Mouse (Mus musculus) liver, adult 2 months (tissue): ENCODE data around the gene Celf2. TPM values are rescaled to one million over a fixed set of nuclear protein-coding genes. Genes with fewer than 3 reads are reported as not detected.

Source experiments
- DNase-seq: peaks from one replicate; pipeline ENCODE4 v3.0.0-alpha.2; 2011; ENCODE audit warnings: low read depth, low spot score; ENCODE audit errors: extremely low read depth
- H3K27ac ChIP-seq: fragments of 200-500 bp; replicated peaks from 2 replicates; pipeline ENCODE4 v1.5.1; 2012; ENCODE audit warnings: low read depth, mild to moderate bottlenecking, control low read depth, inconsistent platforms, low read length; ENCODE audit not compliant: insufficient read depth
- H3K27me3 ChIP-seq: fragments of 200-500 bp; 2 replicates; pipeline ENCODE4 v1.6.1; 2012; ENCODE audit warnings: mild to moderate bottlenecking, moderate library complexity, low read length, inconsistent platforms; ENCODE audit not compliant: control insufficient read depth, insufficient read depth
- H3K36me3 ChIP-seq: fragments of 200-500 bp; 2 replicates; pipeline ENCODE4 v1.6.1; 2012; ENCODE audit warnings: low read length, inconsistent platforms; ENCODE audit not compliant: control insufficient read depth, insufficient read depth
- H3K4me1 ChIP-seq: fragments of 200-500 bp; 2 replicates; pipeline ENCODE4 v1.6.1; 2011; ENCODE audit warnings: low read length; ENCODE audit not compliant: control insufficient read depth, insufficient read depth
- H3K4me3 ChIP-seq: fragments of 200-500 bp; 2 replicates; pipeline ENCODE4 v1.5.1; 2011; ENCODE audit warnings: low read depth, mild to moderate bottlenecking, control low read depth, low read length, moderate library complexity; ENCODE audit not compliant: insufficient read depth
- H3K79me2 ChIP-seq: fragments of 200-500 bp; 2 replicates; pipeline ENCODE4 v1.6.1; 2012; ENCODE audit warnings: inconsistent platforms, mild to moderate bottlenecking, low read length, moderate library complexity; ENCODE audit not compliant: control insufficient read depth, insufficient read depth
- H3K9ac ChIP-seq: fragments of 200-500 bp; 2 replicates; pipeline ENCODE4 v1.6.1; 2012; ENCODE audit warnings: low read depth, mild to moderate bottlenecking, control low read depth, inconsistent platforms, low read length
- CTCF ChIP-seq: fragments of 200-500 bp; IDR thresholded peaks from 2 replicates; pipeline ENCODE4 v1.5.1; 2011; ENCODE audit warnings: low read depth, low read length, control low read depth
- POLR2A ChIP-seq: fragments of 200-500 bp; IDR thresholded peaks from 2 replicates; pipeline ENCODE4 v1.6.1; 2011; ENCODE audit warnings: low read length, control low read depth; ENCODE audit not compliant: insufficient read depth; ENCODE audit errors: extremely low read depth
- WGBS: fragments of 180-500 bp; shearing (Covaris S2); methylation state at CpG from one replicate; pipeline ENCODE4 v1.1.7; 2018; 5-methylcytosine and 5-hydroxymethylcytosine counted together
- polyA plus RNA-seq: library from polyadenylated mRNA; depleted of rRNA; stranded (reverse); fragments of >200 nt; gene quantifications from 2 replicates; pipeline ENCODE4 v1.2.3, GENCODE M21; 2012
- total RNA-seq: library from RNA; depleted of rRNA; stranded (reverse); fragments of >200 nt; gene quantifications from 2 replicates; pipeline ENCODE4 v1.2.3, GENCODE M21; 2014

Celf2 gene
- total and polyA plus RNA-seq, 2 experiments, result 2.9 to 4.7 TPM

- Histone ChIP-seq H3K4me3 (no peak overlapping the region), H3K27ac (no peak overlapping the region), H3K36me3 (no peaks in the 10 kb centered on the region), H3K27me3 (no peaks in the 10 kb centered on the region), H3K4me1 (no peaks in the 10 kb centered on the region; the same call in 1 of the 2 replicates), H3K9ac (no peak overlapping the region), H3K79me2 (no peaks in the 10 kb centered on the region)
- TF ChIP-seq POLR2A (no peak), CTCF (no peak)
- DNase-seq, result no peak
Observed at GRCm38 (mm10) chr2:6538031-6538430, 971.3 kb downstream of the Celf2 start.

DNA sequence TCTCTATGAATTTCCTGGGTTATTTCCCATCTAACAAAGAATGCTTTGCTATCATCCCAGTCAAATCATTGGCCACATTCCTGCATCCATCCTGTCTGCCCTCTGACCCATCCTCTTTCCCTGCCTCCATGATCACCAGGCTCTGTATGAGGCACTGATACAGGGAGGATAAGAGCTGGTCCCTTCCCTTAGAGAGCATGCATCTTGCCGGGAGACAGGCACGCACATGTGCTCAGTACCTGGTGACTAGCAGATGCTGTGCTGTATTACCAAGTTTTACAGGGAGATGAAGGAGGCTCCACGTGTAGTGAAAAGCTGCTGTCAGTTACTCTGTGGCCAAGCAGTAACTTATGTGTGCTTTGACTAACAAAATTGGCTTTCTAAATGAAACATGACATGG, 972.0 kb downstream of the Celf2 start:
- WGBS, result 75% methylated on average over 3 of the region's 3 CpGs
- no peak for DNase-seq

GRCm38 (mm10) chr2:6536372-6536771, 973.0 kb downstream of the Celf2 start:
- Histone ChIP-seq H3K4me3 (no peak overlapping the region), H3K4me1 (no peaks in the 10 kb centered on the region), H3K27ac (no peak overlapping the region), H3K27me3 (no peaks in the 10 kb centered on the region), H3K9ac (no peak overlapping the region), H3K79me2 (no peaks in the 10 kb centered on the region), H3K36me3 (no peaks in the 10 kb centered on the region)
- no peak for DNase-seq
- TF ChIP-seq POLR2A (no peak), CTCF (no peak)
- 86% methylated on average over 2 of the region's 2 CpGs for WGBS

More for the DNA sequence above, 972.0 kb downstream of the Celf2 start:
- no peak for TF ChIP-seq CTCF
- TF ChIP-seq POLR2A, result no peak
- Histone ChIP-seq H3K27ac (no peak overlapping the region), H3K27me3 (no peaks in the 10 kb centered on the region), H3K4me3 (no peak overlapping the region), H3K79me2 (no peaks in the 10 kb centered on the region), H3K4me1 (no peaks in the 10 kb centered on the region), H3K36me3 (no peaks in the 10 kb centered on the region), H3K9ac (no peak overlapping the region)

DNA sequence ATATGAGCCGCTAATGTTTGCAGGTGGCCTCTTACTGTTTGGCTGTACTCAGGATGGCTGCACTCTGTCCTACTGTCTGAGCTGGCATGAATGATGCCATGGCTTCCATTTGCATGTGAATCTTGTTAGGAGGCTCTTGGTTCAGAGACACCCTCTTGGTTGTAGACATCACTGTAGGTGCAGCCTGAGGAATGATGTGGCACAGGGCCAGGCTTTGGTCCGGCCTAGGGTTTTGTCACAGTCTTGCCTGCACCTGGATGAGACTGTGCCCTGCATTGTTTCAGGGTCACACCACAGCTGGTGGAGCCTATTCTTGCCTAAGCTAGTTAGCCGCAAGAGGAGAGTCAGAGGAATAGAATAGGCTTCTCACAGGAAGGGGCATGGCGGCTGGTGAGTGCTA, 977.0 kb downstream of the Celf2 start:
- H3K36me3 ChIP-seq, result no peaks in the 10 kb centered on the region
- H3K79me2 ChIP-seq, result no peaks in the 10 kb centered on the region
- H3K9ac ChIP-seq, result no peak overlapping the region
- no peaks in the 10 kb centered on the region for H3K4me1 ChIP-seq
- TF ChIP-seq CTCF, result no peak
- no peak for TF ChIP-seq POLR2A
- 85% methylated on average over 4 of the region's 4 CpGs for WGBS
- no peaks in the 10 kb centered on the region for H3K27me3 ChIP-seq
- H3K27ac ChIP-seq, result no peak overlapping the region
- DNase-seq, result no peak
- no peak overlapping the region for H3K4me3 ChIP-seq

DNA sequence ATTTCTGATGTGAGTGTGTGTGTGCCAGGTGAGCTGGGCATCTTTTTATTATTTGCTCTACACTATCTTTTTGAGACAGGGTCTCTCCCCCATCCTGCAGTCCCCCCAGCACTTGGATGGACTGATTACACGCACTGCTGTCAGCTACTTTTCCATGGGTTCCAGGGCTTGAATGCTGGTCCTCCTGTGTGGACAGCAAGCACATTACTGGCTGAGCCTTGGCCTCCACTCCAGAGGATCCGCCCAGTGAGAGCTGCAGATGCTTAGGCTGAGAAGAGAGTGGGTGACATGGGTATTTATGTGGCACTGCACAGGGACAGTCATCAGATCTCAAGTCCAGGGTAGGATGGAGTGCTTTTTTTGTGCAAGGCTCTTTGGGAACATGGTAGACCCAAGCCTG, 981.3 kb downstream of the Celf2 start:
- Histone ChIP-seq H3K9ac (no peak overlapping the region), H3K27me3 (no peaks in the 10 kb centered on the region), H3K79me2 (no peaks in the 10 kb centered on the region), H3K27ac (no peak overlapping the region), H3K4me3 (no peak overlapping the region), H3K36me3 (no peaks in the 10 kb centered on the region), H3K4me1 (no peaks in the 10 kb centered on the region)
- no peak for TF ChIP-seq CTCF
- no peak for TF ChIP-seq POLR2A
- DNase-seq, result no peak
- 89% methylated on average over 2 of the region's 2 CpGs for WGBS

GRCm38 (mm10) chr2:6526825-6527224, 982.5 kb downstream of the Celf2 start:
- no peak for TF ChIP-seq CTCF
- no peak for TF ChIP-seq POLR2A
- Histone ChIP-seq H3K79me2 (no peaks in the 10 kb centered on the region), H3K27me3 (no peaks in the 10 kb centered on the region), H3K4me3 (no peak overlapping the region), H3K4me1 (no peaks in the 10 kb centered on the region), H3K9ac (no peak overlapping the region), H3K36me3 (no peaks in the 10 kb centered on the region), H3K27ac (no peak overlapping the region)
- 83% methylated on average over 11 of the region's 11 CpGs for WGBS
- no peak for DNase-seq
